Mouse (Mus musculus) urinary bladder, postnatal 25 days (tissue): ENCODE results near the gene Nuak2.

Experiments
- DNase-seq: peaks from one replicate; pipeline ENCODE4 v3.0.0; 2022; ENCODE audit warnings: low spot score

The Nuak2 gene

DNA sequence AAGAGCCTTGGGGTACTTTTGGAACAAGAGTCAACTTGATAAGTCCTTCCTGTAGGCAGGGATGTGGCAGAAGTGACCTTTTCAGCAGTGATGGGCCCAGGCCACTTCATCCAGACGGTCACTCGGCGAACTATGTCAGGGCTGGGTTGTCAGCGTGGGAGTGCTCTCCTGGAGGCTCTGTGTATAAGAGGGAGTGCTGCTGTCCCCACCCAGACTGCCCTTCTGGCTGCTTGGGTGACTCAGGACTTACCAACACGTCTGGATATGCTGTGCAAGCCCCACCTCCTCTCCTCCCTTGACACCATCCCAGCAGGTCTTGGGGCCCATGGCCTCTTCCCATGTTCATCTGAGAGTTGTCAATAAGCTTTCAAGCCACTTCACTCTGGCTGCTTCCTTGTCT, 37.5 kb downstream of the Nuak2 start:
- DNase-seq = no peak

DNA sequence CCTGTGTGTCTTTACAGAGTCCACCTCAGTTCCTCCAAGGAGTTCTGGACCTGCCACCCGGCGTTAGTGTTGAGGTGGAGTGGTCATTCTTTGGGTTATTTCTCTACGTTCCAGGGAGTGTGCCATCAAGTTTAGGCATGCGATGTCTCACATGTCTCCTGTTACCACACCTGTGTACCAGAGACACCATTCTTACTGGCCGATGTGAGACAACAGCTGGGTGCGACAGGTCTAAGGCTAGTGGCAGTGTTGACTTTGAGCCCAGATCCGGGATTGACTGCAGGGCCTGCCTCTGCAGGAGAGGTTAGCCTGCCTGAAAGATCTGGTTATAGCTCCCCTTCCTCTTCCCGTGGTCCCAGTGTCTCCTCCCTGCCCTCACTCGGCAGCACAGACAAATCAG, 38.3 kb downstream of the Nuak2 start:
- no peak for DNase-seq

DNA sequence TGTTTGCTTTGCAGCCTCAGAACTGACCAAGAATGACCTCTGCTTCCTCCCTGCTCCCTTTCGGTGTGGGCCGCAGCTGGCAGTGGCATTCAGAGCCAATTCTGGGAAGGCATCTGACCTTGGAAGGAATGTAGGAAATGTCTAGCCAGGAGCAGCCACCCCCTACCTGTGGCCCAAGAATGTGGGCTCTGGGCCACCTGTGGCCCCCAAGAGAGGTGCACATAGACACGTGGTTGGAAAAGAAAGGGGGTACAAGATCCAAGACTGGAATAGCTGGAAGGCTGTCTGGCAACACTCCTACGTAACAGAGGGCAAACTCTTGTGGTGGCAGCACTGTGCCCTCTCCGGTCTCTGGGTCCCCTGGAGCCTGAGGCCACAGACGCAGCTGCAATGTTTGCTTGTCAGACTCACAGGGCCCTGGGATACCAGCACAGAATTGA, 39.3 kb downstream of the Nuak2 start:
- no peak for DNase-seq

DNA sequence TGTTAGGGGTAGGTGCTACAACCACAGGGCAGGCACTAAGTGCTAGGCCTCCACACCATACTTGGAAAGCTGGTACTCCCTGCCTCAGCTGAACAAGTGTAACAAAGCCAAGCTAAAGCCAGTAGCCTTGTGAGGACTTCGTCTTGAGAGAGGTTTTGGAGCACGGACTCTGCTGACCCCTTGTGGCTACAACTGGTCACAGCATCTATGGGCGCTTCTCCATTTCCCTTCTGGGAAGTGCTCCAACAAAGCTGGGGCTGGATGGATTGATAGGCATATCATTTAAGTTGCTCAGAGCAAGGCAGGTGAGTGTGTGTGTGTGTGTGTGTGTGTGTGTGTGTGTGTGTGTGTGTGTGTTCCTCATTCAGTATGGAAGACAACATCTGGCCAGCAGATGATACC, 39.9 kb downstream of the Nuak2 start:
- DNase-seq = peak; percentile 78

DNA sequence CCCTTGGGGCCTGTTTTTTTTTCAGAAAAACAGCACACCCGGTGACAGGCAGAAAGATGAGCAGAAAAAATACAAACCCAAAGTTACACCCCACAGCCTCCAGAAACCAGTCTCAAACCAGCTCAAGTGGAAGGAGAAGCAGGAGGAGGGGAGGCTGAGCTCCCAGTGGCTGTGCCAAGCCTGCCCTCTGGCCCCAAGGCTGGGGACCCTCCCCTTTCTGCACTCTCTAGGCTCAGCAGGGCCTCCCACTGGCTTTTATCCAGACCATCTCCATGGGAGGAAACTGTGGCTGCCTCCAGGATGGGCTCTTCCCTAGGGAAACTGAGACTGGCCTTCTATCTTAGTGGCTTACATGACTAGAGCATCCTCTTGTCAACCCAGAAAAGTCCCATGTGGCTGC, 40.9 kb downstream of the Nuak2 start:
- DNase-seq = no peak

DNA sequence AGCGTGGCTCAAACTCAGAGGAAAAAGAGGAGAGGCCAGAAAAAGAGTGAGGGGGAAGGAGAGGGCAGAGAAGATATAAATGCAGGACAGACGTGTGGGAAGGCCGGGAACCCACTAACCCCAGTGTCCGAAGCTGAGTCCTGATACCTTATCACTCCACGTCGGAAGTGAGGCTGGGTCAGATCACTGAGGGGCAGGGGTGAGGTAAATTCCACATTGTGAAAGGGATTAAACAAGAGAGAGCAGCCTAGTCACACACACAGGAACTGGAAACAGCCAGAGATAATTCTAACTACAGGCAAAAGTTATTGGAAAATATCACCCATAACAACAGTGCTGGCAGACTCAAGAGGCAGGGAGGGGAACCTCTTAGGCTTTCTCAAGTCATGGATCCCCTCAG, 46.0 kb downstream of the Nuak2 start:
- no peak for DNase-seq

DNA sequence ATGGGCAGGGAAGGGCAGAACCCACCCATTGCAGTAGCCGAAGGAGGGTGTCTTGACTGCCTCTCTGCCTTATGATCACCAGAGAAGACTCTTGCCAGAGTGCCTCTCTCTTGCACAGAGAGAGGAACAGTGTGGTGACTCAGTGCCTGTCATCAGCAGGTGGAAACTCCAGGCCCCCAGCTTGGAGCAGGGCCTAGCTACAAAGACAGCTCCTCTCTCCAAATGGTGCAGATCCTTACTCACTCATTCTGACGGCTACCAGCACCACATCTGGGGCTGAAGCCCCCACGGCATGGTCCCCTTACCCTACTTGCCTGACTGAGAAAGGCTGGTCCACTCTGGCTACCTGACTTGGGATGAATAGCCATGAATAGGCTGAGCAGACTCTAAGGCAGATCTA, 48.5 kb downstream of the Nuak2 start:
- no peak for DNase-seq

DNA sequence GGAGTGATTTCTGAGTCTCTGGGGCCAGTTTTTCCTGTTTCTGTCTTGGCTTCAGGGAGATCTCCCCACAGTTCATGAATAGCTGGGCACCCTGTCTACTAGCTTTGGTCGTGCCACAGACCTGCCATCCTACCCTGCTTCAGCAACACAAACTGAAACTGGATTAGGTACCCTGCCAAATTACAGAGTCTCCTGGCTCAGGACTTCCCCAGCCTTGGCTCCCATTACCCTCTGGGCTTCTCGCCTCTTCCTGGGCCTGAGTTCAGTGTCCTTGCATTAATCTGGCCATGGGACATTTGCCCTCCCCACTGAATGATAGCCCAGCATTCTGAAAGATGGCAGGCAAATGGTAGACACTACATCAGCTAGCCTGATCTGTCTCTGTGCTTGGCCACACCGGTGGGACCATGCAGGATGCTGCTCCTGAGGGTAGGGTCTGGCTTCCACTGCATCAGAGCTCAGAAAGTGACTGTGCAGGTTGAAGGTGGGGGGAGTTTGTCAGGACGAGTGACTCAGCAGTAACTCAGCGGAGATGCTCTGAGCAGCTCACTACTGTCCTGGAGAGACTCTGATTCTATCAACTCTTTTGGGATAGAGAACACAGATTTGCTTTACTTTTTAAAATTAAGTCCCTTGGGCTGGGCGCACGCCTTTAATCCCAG, 49.1 kb downstream of the Nuak2 start:
- DNase-seq = no peak

DNA sequence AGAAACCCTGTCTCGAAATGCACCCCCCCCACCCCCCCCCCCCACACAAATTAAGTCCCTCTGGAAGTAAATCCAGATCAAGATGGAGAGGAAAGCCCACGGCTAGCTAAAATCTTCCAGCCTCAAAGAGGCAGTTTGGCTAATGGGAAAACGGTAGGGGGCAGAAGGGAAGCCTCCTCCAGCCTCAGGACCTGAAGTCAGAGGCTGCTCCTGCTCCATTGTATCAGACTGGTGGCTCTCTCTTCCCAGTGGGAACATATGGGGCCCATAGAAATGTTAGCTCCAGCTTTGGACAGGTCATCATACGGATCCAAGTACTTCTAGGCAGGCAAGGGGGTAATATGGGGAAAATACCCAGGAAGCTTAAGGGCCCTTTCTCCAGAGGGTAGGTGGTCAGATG, 49.7 kb downstream of the Nuak2 start:
- no peak for DNase-seq

DNA sequence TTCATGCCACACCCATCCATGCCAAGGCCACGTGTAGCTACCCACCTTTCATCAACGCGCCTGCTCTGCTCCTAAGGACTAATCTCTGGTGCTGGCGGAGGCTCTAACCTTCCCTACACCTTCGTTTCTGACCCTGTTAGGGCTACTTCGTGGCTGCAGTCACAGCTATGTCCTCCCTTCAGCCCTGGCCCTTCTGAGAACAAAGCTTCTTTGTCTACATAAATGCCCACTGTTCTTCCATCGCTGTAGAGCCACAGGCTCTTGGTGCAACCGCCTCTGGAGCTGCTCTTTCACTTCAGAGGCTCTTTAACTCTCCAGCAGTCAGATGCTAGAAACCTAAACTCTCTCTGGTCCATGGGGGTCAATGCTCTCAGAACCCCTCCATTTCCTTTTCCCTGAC, 50.3 kb downstream of the Nuak2 start:
- no peak for DNase-seq

DNA sequence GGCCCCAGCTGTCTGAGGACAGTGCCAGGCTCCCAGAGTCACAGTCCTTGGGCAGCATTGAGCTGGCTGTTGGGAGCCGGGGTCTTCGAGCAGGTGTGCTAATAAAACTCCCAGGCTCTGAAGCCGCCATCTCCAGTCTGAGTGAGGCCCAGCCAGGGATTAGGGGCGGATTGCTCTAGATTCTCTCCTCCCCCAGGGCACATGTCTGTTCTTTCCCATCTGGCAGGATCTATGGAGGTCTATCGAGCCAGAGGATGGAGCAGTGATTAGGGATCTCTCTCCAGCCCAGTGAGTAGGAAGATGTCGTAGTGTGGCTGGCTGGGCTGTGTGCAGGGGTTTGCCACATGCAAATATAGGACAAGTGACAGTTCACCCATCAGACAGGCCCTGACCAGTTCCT, 51.0 kb downstream of the Nuak2 start:
- no peak for DNase-seq

DNA sequence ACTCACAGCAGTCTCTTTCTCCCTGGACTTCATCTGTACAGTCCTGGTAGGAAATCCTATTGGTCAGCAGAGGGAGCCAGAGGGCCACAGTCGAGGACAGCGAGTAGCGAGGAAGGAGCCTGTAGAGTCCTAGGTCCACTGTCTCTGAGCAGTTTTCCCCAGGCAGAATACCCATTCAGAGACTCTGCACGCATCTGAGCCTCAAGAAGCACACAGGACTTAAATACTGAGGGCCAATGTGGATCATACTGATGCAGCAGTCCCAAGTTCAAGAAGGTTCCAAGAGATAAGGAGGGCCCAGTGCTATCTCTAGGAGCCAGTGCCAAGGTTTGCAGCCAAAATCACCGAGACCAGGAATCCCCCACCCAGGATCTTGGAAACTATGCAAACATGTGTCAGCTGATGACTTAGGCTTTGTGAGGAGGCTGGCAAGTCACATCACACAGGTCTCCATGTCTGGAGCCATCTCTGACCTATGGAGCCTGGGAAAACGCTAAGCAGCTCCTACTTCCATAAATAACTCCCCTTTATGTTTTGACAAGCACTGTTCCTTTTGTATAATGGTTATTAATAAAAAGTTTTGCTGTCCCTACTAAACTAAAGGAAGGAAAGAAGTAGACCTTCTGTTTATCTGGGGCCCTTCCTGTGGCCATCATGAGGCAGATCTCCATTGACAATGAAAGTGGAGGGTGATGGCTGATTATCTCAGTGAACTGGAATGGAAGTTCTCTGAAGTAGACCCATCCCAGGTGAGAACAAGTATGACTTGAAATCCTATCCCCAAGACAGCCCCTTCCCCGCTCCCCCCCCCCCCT, 52.0 kb downstream of the Nuak2 start:
- peak; percentile 81 for DNase-seq

DNA sequence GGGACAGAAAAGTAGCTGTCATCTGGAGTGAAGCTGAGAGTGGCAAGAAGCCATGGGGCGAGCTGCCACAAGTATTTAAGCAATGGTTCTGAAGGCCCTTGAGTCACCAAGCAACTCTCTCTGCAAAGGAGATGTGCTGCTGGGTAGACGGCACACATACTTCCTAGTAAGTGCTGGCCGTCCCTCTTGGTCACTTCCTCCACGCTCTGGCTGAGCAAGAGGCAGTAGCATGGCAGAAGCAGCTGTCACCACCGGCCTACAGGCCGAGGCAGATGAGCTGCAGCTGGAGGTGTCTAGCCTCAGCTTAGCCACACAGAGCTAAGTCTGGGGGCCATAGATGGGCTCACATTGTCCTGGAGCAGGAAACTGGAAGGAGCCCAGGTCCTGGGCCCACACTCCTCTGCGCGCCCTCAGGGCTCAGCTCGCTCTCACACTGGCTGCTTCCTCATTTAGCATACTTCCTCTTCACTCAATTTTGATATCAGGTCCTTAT, 54.8 kb downstream of the Nuak2 start:
- no peak for DNase-seq

DNA sequence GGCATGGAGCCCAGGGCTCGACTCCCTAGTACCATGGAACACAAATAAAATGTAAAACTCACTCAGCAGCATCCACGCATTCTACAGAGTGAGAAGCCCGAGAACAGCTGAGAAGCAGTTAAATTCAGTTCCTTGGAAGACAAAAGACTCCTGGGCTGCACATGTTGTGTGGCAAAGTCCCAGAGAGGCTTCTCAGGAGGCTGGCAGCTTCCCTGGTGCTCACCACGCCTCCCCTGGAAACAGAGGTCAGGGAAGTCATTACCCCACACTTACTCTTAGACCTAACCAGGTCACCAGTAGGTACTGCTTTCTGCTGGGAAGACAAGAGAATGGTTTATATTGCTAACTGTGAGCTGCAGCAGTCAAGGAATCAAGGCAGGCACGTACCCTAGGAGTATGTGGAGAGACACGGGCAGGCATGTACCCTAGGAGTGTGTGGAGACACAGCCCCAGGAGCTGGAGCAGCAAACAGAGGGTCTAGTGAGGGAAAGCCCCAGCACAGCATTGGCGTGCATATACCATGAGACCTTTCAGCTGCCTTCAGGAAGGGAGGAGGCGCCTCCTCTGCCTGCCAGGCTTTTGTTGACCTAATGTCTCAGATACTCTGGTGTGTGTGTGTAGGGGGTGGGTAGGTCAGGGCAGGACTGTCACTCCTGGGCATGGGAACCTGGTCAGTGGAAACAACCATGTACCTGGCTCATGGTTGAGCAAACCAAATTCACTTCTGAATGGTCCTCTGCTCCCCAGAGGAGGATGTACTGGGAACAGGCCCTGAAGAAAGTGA, 55.6 kb downstream of the Nuak2 start:
- no peak for DNase-seq

DNA sequence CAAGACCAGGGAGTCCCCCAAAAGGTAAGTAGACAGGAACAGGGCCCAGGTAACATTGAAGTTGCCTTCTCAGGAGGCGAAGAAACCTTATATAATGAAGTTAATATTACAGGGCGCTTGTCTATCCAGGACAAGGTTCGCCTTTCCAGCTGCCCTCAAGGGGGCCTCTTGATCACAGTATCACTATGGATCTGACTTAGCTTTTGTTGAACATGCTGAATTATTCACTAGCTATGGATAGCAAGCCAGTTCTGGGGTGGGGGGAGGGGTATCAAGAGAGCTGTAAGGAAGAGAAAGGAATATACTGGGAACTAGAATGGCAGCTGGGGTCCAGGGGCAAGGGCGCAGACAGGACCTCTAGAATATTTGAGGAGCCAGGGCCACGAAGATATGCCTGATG, 56.4 kb downstream of the Nuak2 start:
- no peak for DNase-seq

DNA sequence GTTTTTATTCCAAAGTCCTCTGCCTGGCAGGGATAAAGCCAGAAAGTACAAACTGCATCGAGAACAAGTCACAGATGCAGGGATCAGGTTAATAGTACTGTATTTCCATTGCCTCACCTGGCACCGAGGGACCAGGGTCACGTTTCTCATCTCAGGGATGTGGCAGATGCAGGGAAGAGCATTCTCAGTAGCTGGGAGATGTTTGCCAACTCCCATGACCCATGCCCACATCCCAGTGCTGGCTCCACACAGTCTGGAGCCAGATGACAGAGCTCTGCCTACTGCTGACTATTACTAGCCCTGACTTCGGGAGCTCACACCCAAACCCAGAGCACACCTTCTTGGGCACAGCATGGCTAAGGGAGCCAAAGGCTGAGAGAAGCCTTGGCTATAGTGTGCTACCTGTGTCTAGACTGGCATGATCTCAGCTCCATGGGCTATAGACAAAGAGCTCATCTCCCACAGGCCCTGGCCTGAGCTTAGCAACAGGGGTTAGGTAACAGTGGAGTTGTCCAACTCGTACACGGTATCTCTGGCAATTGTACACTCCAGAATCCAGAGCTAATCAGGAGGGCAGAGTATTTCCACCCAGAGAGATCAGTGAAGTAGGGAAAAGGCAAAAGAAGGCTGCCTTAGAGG, 57.1 kb downstream of the Nuak2 start:
- DNase-seq = no peak

DNA sequence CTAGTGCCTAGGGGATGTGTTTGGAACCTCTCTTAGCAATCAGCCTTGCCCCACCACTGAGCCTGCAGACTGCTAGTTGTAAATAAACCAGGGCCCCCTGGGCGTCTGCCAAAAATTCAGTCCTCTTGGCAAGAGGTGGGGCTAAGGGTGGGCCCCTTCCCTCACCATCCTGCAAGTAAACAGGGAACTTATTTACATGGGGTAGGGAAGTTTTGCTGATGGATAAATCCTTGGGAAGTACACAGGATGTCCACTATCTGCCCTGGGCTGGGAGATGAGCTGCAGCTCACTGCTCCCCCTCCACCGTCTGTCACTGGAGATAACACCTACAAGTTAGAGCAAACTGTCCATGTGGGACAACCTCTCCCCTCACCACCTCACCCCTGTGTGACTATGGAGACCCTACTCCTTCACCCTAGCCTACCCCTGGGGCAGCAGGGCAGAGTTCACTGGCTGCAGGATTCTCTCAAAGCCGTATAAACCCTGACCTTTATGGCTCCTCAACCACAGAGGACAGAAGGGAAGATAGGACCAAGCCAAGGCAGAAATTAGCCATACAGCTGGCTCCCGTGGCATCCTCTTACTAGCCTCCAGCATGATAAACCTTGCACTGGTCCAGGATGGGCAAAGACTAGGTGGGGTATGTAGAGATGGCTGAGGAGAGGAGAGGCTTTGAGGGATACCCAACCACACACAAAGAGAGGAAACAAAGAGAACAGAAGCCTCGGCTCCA, 58.4 kb downstream of the Nuak2 start:
- no peak for DNase-seq

DNA sequence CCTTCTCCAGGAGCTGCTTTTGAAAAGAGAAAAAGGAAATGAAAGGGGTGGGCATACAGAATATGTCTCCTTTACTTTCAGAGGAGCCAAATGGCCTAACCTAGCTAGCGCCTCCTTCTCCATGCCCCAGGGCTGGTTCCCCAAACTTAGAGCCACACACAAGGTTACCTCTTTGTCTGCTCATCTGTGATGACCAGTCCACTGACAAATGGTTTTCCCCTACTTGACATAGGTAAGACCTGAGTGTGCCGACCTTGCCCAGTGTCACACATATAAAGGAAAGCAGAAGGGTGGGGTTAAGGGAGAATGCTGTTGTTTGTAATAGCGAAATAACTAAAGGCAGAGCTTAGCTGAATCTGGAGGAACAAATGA, 58.9 kb downstream of the Nuak2 start:
- DNase-seq = no peak

DNA sequence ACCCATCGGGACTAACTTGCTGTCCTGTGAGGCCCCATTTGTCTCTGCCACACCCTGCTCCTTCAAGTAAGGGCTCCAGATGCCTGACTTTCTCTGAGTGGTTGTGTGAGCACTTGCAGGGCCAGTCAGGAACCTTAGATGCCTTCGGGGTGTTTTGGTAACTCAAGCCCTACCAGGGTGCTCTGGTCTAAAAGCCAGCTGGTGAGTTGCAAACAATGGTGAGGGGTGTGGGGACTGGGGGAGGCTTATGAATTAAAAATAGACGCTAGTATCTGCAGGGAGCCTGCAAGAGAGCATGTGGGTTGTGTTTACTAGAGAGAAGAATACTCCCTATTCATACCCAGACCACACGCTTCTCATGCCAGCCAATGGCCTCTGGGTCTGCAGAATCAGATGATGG, 59.3 kb downstream of the Nuak2 start:
- DNase-seq = no peak

DNA sequence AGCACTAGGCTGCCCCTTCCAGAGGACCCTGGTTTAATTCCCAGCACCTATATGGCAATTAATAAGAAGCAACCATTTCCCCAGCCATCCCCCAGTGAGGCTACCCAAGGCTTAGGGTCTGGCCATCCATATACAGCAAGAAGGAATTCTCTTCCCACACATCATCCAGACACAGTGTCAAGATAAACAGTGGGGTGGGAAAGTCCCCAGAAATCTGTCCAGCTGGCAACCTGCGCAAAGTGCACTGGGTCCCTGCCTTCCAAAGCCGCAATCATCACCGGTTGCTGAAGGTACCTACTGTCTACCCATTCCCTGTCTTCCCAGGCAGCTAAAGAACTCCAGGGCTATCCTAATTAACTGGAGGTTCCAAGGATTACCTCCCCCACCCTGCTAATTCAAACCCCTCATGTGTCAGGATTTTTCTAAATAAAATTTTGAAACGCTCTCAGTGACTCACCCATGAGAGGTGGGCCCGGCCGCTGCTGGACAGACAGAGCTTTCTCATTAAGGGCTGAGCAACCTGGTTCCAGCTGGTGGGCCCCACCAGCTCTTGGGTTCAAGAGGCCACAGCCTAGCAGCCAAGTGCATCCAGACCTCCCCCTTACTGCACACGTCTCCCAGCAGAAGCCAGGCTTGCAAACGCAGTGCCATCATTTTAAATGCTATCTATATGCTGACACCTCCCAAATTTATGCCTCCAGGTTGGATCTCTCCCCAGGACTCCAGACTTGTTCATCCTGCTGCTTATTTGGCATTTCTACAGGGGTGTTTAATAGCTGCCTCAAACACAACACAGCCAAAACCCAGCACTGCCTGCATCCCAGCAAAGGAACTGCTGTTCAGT, 60.5 kb downstream of the Nuak2 start:
- DNase-seq = no peak

DNA sequence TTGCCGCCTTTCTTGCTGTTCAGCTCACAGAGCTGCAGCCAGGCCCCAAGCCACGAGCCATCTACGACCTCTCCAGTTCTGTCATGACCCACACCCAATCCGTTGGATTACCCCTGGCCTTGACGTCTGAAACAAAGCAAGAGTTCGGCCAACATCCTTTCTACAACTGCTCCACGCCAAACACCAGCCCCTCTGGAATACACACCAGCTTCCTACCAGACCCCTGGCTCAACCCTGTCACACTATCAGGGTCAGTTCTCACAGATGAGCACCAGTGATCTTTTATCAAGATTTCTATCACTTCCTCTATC, 61.1 kb downstream of the Nuak2 start:
- no peak for DNase-seq
